Mouse (Mus musculus) B cell, adult 62 days (primary cell): ENCODE measurements around the gene Elobl. TPM values are rescaled to one million over a fixed set of nuclear protein-coding genes. Genes with fewer than 3 reads are reported as not detected.

Experiments used
- total RNA-seq: library from RNA; stranded (reverse); gene quantifications from 4 replicates; pipeline ENCODE4 v1.2.4, GENCODE M21; 2023

The Elobl gene
- not detected in 4 replicates for total RNA-seq

GRCm38 (mm10) chr11:88966881-88967361 is at the start of gene Elobl:
Gene Elobl (minus strand): TSS chr11:88966931.

GRCm38 (mm10) chr11:88998974-88999722 is 32.4 kb upstream of the Elobl start, which contains the start of gene Trim25:
Gene Trim25 (plus strand): TSS chr11:88999376.

GRCm38 (mm10) chr11:88970202-88970732 is 3.5 kb upstream of the Elobl start, which contains the start of gene Coil:
Gene Coil (plus strand): TSS chr11:88970252.

GRCm38 (mm10) chr11:88955217-88955969 is 11.3 kb downstream of the Elobl start, which contains the start of gene Scpep1:
Gene Scpep1 (minus strand): TSS chr11:88955465.

Other genes with a start within 250 kb of the Elobl start
- 167 to 184 TPM (median 174 TPM) in 4 replicates for gene Msi2, start 248.4 kb downstream of the Elobl start, total RNA-seq
- 0.36 to 1.9 TPM (median 0.64 TPM) in 4 replicates for gene Akap1, start 102.3 kb downstream of the Elobl start, total RNA-seq
- gene Scpep1, start 11.5 kb downstream of the Elobl start, total RNA-seq, result 76.8 to 84.8 TPM (median 82.9 TPM) in 4 replicates
- 14.6 to 15.7 TPM (median 15.1 TPM) in 4 replicates for gene Coil, start 3.3 kb upstream of the Elobl start, total RNA-seq
- gene Trim25, start 32.4 kb upstream of the Elobl start, total RNA-seq, result 153 to 176 TPM (median 154 TPM) in 4 replicates
- 14.3 to 16.6 TPM (median 14.8 TPM) in 4 replicates for gene Dgke, start 99.9 kb upstream of the Elobl start, total RNA-seq
- gene Gm525, start 106.9 kb upstream of the Elobl start, total RNA-seq, result not detected in 4 replicates